Mouse (Mus musculus): ENCODE data around the gene B9d1.

Gene B9d1

DNA sequence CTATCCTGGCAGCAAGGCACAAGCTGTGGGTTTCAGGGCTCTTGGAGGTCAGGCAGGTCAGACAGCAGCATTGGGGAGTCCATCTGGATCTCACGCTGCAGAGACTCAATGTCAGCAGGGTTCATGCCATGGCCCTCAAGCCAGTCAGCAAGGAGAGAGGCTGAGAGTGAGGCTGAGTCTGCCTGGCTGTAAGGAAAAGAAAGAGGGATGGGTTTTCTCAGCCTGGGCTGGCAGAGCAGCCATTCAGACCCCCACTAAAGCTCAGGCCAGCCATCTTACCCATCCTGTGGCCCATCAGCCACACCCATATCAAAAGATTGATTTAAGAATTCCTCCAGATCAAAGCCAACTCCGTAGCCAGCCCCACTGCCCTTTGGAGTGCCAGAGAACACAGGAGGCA is 15.9 kb upstream of the B9d1 start:
- no peak for DNase-seq (ENCODE audit: low spot score in 2 of 2)

- DNase-seq (ENCODE audit: low spot score in 2 of 2), result no peak
Observed at GRCm38 (mm10) chr11:61489874-61490273, 15.1 kb upstream of the B9d1 start.

GRCm38 (mm10) chr11:61490944-61491520 is 13.9 kb upstream of the B9d1 start:
- no peak for DNase-seq (ENCODE audit: low spot score in 2 of 2)

GRCm38 (mm10) chr11:61492749-61493401 is 12.1 kb upstream of the B9d1 start:
- DNase-seq (ENCODE audit: low spot score in 2 of 2), result no peak

DNA sequence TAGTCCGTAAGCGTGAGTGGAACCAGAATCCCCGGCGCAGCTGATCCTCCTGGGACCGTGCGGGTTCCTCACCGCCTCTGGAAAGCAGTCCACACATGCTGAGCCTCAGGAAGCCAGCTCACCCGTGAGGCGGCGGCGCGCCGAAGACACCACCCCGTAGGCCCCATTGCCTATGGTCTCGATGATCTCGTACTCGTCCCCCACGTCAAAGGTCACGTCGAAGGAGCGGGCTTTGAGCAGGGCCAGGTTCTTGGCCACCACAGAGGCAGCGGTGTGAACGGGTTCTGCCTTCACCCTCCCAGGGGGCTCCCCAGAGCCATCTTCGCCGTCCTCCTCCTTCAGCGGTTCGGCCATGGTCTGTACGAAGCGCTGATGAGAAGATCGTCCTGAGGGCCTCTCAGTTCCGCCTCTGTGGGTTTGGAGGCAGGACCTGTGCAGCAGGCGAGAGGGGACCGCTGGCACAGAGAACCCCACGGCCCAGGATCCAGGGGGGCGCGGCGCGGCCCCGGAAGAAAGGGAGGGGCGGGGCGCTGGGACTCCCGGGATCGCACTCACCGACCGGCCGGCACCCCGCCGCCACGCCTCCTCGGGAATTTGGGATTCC is 11.3 kb upstream of the B9d1 start:
- DNase-seq (ENCODE audit: low spot score in 2 of 2), result no peak

DNA sequence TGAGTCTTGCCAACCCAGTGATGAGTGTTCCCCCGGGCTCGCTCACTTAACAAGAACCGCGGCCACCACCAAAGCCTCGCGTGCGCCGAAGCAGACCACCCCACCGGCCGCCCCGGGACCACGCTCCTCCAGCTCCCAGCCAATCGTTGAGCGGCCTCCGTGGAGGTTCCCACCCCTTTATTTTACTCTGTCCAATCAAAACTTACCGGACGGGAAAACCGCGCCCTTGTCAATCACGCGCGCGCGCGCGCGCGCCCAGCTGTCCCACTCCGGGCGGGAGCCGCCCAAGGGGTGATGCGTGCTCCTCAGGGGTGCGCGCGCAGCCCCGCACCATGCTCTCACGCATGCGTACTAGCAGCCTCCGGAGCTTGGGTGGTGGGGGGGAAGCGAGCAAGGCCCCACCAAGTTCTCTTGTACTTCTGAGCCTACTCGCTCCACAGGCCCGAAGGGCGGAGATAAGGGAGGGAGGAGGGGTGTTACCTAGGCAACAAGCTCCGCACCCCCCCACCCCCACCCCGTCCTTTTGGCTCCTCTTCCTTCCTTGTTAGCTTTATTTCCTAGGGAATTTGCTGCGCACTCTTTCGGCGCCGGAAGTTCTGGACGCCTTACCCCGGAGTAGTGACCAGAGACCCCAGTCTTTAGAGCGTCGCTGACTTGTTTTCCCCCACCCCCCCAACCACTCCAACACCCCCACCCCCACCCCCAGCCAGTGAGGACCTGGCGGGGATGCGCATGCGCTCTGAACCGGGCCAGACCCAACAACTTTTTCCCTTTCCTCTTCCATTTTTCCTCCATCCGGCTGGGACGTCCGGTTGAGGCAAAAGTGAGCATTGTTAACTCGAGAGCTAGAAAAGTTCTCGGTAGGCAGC is 10.6 kb upstream of the B9d1 start, which contains the start of gene Mapk7:
Mapk7 (minus strand) TSS at position 278 of the 869 bp plus-strand sequence.
- peak; percentile 94 to 99 for DNase-seq (ENCODE audit: low spot score in 2 of 2)

- no peak for DNase-seq (ENCODE audit: low spot score in 2 of 2)
Observed at GRCm38 (mm10) chr11:61495528-61495927, 9.4 kb upstream of the B9d1 start.

DNA sequence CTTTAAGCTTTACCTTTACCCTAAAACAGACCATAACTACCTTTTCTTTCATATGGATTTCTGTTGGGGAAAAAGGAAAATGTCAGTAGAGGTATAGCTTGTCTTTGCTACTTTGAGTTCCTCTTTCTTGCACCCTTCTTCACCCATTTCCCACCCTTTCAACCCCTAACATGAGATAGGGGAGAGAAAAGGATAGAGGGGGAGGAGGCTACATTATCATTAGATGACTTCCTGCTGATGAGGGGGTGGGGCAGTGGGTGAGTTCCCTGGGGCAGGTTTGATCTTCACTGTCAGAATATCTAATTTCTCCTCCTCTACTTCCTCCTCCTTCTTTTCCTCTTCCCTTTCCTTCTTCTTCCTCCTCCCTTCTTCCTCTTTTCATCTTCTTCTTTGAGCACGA is 7.5 kb upstream of the B9d1 start:
- no peak for DNase-seq (ENCODE audit: low spot score in 2 of 2)

GRCm38 (mm10) chr11:61498736-61499504 is 6.0 kb upstream of the B9d1 start:
- DNase-seq (ENCODE audit: low spot score in 2 of 2), result no peak

DNA sequence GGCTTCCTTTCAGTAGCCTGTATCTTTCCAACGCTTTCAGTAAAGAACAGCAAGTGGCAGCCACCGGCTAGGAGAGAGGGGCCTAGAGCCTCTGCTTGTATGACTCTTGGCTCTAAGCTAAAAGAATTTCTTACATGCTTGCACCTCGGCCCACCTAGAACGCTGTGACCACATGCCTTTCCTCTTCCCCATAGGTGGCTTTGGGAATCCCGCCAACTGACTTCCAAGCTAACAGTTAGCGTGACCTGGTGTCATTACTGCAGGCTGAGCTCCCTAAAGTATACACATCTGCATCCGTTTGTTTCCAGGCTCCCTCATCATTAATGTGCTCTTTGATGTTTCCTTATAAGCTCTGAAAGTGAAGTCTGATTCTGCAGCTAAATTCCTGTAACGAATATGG is 1.0 kb upstream of the B9d1 start:
- no peak for DNase-seq (ENCODE audit: low spot score in 2 of 2)

GRCm38 (mm10) chr11:61514953-61515352 is 10.0 kb downstream of the B9d1 start:
- DNase-seq (ENCODE audit: low spot score in 2 of 2), result peak in 1 of 2 experiments; percentile 43

DNA sequence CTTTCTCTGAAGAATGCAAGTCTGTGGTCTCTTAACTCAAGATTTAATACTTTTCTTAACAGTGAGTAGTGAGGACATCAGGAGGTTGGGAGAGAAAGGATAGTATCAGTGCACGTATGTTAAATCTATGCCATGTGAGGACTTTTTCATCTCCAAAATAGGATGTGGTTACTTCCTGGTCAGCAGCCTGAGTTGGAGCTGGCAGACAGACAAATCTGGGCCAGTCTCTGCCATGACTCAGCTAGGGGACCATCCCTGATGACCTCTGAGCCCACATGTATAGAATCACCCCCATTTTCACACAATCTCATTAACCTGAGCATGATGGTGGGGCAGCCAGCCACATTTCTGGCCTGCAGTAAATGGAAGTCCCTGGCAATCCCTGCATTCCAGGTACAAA is 13.0 kb downstream of the B9d1 start:
- DNase-seq (ENCODE audit: low spot score in 2 of 2), result no peak

DNA sequence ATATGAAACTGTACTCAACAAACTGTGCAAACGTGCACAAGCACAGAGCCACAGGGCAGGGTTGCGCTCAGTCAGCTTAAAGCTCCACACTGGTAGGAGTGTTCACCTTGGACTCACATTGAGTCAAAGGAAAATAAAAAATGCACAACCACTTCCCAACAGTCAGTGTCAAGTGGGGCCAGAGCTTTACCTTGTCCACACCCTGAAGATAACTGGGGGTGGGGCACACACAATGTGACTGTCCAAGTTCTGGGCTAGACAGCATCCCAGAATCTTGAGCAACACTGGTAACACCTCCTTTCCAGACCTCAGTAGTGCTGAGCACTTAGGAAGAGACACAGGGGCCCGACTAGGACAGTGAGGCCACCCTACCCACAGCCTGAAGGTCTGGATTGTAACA is 13.9 kb downstream of the B9d1 start:
- no peak for DNase-seq (ENCODE audit: low spot score in 2 of 2)

DNA sequence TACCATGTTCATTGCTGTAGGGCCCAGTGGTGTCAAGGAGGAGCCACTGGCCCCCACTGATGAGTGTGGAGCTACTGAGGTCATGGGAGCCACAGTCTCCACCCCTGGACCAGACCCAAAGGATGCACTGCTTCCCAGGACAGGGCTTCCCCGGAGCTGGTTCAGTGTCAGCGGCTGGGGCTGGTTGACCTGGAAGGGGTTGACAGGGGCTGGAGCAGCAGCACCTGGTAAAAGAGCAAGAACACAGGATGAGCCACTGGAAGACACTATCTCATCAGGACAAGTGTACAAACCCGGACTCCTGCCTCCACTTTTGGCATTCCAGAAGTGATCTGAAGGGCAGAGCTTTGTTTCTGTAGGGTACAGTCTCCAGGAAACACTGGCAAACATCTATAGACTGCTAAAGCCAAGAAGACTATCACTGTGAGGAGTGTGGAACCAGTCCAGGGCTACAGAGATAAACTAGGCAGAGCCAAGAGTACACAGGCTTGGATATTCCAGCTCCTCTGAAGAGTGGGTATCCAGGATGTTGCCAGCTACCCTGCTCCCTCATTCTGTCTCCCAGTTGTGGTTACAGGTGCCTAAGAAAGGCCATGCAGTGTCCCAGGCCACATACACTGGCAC is 14.7 kb downstream of the B9d1 start:
- no peak for DNase-seq (ENCODE audit: low spot score in 2 of 2)

DNA sequence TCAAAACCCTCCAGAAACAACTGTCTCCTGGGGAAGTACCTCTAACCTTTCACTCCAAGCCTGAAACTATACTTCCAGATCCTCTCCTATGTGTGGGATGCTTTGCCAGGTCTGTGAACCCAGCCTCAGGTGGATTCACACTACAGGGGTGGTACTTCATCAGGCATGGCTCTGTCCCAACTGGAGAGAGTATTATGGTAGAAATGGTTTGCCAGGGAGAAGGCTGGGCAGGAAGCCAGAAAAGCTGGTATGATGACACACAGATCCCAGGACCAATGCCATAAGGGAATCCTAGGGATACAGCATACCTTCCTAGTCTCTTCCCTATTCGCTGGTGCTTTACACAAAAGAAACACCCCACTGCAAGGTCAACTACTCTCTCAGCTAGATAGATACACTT is 21.9 kb downstream of the B9d1 start:
- peak in 1 of 2 experiments; percentile 33 for DNase-seq (ENCODE audit: low spot score in 2 of 2)

- no peak for DNase-seq (ENCODE audit: low spot score in 2 of 2)
Observed at GRCm38 (mm10) chr11:61529268-61529713, 24.3 kb downstream of the B9d1 start.

DNA sequence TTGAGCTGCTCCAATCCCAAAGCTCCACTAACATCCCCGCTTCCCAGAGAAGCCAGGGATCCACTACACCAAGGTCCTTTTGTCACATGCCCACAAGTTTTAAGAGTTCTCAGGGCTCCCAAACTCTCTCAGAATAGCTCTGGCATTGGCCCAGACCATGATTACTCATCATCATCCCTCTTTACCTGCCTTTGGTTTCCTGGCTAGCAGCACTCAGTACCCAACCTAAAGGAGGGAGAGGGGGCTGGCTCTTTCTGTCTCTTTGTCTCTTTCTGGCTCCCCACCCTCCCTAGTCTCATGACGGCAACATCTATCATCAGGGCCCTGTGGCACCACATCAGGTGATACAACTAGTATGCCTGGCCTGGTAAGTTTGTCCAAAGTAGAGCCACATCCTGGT is 27.9 kb downstream of the B9d1 start:
- DNase-seq (ENCODE audit: low spot score in 2 of 2), result no peak

DNA sequence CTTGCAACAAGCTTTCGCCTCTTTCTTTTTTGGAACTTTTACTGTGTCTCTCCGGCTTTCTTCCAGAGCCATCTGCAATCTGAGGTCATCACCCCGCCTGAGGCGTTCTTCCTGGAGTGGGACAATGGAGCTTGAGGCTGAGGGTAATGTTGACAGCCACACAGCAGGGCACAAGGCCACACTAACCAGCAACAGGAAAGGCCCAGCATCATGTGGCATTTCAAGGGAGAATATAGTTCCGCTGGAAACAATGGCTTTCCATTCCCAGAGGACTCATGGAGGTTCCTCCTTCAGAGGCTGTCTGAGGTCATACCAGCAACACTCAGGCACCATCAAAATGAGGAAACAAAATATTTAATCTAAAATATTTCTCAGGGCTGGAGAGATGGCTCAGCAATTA is 28.6 kb downstream of the B9d1 start:
- no peak for DNase-seq (ENCODE audit: low spot score in 2 of 2)

- DNase-seq (ENCODE audit: low spot score in 2 of 2), result no peak
Observed at GRCm38 (mm10) chr11:61535530-61535929, 30.6 kb downstream of the B9d1 start.

DNA sequence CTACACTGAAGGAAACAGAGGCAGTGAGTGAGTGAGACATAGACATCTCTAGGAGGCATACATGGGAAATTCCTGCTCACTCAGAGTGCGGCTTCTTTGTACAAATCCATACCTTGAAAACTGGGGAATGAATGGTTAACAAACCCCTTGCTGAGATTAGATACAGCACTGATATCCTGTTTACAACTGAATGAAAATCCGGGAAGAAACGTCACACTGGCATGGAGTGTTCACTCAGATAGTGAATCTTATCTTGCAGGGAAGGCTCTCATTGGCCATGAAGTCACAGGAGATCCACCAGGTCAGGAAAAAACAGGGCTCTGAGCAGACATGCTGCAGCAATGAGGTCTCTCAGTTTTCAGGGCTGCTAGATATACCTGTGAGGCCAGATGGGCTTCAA is 32.0 kb downstream of the B9d1 start:
- DNase-seq (ENCODE audit: low spot score in 2 of 2), result no peak

DNA sequence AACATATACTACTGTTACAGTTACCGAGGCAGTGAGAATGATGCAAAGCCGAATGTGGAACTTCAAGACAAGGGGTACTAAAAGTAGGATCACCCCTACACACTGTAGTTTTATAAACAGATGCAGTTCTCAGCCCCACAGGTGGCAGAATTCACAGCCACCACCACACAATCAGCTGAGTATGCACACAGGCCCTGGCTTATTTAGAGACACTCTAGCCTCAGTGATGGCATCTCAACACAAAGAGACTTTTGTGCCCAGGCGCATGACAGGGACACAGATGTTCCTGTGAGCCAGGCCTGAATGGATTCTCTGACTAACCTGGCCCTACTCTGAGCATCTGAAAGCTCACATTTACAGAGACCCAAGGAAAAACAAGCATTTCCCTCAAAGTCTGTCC is 32.4 kb downstream of the B9d1 start:
- no peak for DNase-seq (ENCODE audit: low spot score in 2 of 2)
